Mouse (Mus musculus) gastrocnemius, postnatal 4 days (tissue): ENCODE measurements around the gene Zfp296. TPM values are rescaled to one million over a fixed set of nuclear protein-coding genes. Genes with fewer than 3 reads are reported as not detected.
"Not testable (repeated sequence)": the region's sequence is repeated elsewhere in the genome, so short reads cannot be mapped to it uniquely, and the experiment has no call there.

Experiments used
- DNase-seq, 2 experiments: peaks; one replicate each; pipeline ENCODE4 v3.0.0; 2021 to 2022; ENCODE audit warnings: low spot score in 2 of 2, mixed read lengths in 2 of 2
- total RNA-seq, 2 experiments: library from RNA; stranded (reverse); gene quantifications; 2 replicates each; pipeline ENCODE4 v1.2.3; 2021

Zfp296 gene
- total RNA-seq, 2 experiments from 2014 or later = 0.17 TPM; not detected in 1

DNA sequence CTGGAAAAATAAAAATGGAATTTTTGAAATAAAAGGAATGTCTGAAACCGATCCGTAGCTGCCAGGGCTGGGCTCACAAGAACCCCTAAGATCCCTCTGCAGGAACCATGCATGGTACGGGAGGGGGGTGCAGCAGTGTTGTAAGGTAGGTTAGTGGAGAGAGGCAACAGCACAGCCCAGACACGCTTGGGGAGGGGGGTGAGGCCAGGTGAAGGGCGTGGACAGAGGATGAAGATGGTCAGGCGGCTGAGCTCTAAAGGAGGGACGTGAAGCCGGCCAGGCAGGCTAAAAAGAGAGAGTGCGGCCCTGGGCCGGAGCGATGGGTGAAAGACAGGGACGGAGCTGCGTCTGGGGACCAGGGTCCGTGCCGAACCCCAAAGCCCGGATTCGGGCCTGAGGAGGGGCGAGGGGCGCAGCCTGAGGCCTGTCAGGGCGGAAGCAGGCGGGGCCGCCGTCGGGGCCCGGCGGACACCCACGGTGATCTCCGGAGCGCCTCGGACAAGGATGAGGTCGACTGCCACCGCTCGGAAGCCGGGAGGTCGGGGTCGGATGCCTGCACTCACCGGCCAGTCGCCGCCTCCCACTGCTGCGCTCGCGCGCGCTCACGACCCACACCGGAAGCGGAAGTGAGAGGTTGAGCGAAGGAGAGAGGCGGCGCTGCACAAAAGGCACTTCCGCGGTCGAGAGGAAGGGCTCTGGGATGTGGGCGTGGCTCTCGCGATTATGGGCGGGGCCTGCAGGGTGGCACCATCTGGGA, 26.9 kb downstream of the Zfp296 start, which contains the start of gene Clasrp:
Gene Clasrp, minus strand, starts transcription at position 638 of the 757 bp plus-strand sequence.
- DNase-seq = peak; percentile 90 to 96

DNA sequence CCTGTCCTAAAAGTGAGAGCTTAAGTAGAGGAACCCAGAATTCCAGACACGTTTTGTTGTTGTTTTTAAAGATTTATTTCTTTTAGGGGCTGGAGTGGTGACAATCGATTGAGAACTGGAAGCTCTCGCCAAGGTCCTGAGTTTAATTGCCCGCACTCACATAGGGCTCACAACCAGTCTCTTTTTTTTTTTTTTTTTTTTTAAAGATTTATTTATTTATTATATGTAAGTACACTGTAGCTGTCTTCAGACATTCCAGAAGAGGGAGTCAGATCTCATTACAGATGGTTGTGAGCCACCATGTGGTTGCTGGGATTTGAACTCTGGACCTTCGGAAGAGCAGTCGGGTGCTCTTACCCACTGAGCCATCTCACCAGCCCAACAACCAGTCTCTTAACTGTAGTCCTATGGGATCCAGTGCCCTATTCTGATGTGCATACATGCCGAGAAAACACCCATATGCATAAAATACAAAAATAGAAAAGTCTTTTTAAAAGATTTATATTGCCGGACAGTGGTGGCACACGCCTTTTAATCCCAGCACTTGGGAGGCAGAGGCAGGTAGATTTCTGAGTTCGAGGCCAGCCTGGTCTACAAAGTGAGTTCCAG, 27.6 kb downstream of the Zfp296 start:
- not testable (repeated sequence) for DNase-seq

DNA sequence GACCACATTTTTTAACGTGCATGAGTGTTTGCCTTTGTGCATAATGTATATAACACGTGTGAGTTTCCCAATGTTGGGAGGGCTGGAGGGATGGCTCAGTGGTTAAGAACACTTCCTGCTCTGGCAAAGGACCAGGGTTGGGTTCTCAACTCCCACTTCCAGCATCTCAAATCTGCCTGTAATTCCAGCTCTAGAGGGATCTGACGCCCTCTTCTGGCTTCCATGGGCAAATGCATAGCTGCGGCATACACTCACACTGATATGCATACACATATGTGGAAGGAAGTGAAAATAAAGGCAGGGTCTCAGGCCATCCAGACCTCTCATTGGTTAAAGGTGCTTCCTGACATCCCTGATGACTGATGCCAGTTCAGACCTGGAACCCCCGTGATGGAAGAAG, 30.2 kb downstream of the Zfp296 start:
- no peak for DNase-seq

DNA sequence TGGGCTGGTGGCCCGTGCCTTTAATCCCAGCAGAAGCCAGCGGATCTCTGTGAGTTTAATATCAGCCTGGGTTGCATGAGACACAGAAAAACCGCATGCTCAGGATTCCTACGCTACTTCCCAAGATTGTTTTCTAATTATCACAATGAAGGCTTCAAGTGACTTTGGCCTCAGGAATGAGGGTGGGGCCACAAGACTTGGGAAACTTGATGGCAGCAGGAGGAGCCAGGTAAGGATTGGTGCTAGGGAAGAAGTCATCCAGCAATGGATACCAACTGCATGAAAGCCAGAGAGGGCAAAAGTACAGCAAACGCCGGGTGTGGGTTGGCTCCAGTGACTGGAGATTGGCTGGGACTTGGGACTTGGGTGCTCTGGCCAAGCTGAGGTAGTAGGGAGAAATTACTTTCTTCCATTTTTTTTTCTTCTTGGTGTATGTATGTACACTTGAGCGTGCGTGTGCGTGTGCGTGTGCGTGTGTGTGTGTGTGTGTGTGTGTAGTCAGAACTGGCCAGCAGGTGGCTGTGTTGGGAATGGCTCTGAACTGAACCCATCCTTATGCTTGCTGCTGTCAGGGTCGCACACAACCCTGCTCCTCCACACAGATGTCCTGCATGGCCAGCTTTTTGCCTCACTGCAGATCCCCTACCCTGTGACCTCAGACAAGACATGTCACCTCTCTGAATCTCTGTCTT, 32.7 kb downstream of the Zfp296 start:
- no peak for DNase-seq

DNA sequence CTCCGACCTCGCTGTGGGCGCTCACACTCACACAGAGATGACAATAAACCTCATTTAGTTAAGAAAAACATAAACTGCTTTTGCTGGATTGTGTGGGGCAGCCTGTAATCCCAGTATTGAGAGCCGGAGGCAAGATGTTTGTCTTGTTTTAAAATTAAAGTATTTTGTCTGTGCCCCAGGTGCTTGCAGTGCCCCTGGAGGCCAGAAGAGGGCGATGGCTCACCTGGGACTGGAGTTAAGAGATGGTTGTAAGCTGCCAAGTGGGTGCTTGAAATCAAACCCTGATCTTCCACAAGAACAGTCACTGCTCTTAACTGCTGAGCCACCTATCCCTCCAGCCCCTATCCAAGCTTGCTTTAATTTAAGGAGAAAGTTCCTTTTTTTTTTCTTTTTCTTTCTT, 33.9 kb downstream of the Zfp296 start:
- no peak for DNase-seq

DNA sequence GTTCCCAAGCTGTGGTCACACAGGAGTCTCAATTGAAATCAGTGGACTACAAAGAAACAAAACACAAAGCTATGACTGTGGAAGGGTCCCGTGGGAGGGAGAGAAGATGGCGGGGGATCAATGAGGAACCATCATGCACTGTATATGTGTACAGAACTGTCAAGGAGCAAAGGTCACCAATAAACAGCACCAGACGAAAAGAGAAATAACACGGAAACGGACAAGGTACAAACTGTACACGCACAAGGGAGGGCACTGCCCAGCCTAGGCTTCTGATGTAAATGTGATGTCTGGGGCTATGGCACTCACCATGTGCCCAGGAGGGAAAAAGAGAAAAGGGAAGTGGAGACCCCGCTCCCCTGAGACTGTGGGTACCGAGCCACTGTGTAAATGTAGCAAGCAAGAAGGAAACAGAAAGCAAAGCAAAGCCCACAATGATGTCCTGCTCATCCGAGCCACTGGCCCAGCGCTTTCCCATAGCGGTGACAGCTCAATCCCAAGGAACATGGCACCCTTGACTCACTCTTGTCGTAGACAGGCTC, 38.0 kb downstream of the Zfp296 start:
- DNase-seq = no peak

DNA sequence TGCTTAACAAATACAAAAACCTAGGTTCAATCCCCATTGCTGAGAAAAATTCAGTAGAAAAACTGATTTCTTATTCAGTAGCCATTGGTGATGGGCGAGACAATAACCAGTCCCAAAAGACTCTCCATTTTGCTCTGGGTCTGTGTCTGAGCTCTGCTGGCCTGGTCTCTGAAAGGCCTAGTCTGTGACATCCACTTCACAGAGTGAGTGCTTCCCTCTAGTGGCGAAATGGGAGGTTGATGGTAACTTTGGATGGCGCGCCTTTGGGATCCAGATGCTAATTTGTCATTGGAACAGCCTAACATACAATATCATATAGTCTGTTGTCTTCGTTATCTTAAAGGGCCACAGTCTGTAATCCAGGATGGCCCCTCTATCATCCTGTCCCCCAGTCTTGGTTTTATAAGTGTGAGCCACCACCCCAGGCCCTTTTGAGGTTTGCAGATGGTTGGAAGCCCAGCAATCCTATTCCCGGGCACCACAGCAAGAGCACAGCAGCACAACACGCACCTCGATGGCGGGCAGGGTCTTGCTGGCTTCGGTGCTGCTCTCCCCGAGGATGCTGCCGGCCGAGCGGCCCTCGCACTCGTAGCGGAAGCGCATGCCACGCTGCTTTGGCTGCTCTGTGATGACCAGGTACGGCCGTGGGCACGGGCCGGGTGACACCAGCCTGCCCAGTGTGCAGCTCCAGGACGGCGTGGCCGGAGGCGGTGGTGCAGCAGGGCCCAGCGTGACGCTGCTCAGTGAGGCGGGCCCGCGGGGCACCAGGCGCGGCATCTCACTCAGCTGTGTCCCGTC, 42.1 kb downstream of the Zfp296 start:
- peak in 1 of 2 experiments; percentile 72 for DNase-seq

DNA sequence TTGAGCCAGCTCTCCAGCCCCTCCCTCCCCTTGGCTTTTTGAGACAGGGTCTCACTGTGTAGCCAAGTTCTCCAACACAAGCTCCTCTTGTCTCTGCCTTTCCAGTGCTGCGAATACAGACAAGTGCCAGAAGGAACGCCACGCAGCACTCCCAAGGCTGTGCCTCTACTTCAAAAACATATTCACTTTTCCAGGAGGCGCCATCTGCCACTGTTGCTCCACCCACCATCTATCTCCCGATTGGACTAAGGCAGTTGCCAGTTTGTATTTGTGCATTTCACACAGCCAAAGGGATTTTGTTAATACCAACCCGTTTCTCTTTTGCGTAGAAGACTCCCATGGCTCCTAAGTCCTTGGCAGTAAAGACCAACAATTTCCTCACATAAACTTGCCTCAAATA, 43.7 kb downstream of the Zfp296 start:
- no peak for DNase-seq

DNA sequence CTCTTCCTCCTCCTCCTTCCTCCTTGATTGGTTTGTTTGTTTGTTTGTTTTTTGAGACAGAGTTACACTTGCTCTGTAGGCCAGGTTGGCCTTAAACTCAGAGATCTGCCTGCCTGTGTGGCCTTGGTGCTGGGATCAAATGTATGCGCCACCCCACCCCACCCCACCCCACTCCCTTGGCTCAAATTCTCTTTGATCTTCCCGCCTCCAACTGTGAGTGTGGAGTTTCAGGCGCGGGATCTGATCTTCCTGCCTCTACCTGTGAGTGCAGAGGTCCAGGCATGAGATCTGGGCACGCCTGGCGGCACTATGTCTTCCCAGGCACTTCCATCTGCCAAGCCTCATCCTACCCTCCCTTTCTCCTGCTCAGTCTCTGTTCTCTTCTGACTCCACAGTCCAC, 45.2 kb downstream of the Zfp296 start:
- no peak for DNase-seq

DNA sequence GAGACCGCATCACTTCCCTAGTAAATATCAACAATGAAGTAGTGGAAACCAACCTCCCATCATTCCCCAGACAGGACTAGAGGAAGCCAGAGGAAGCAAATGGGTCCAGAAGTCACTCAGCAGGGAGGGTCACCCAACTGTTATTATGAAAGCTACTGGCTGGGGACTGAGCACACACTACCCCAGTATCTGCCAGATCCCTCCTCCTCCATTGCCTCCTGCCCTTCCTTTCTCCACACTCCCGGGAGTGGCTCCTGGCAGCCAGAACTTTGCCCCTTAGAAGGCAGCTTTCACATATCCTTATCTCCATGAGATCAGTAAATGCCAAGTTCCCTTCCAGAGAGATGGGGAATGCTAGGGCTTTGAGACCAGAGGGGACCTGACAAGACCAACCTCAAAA, 46.3 kb downstream of the Zfp296 start:
- DNase-seq = no peak

DNA sequence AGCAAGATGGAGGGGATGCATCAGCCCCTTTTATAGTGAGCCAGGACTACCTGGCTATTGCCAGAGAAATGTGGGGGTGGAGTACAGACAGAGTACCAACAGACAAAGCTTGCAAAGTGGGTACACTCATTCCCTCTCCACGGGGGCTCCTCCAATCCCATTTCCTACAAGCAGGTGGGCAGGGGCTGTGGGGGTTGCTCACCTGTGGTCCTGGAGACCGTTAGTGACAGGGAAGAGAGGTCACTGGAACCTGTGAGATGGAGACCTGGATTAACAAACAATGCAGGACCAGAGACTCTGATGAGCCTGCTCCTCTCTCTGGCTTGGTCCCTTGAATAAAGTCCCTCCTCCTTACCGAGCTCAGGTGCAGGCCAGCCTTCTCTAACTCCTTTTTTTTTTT, 50.6 kb downstream of the Zfp296 start:
- DNase-seq = no peak

DNA sequence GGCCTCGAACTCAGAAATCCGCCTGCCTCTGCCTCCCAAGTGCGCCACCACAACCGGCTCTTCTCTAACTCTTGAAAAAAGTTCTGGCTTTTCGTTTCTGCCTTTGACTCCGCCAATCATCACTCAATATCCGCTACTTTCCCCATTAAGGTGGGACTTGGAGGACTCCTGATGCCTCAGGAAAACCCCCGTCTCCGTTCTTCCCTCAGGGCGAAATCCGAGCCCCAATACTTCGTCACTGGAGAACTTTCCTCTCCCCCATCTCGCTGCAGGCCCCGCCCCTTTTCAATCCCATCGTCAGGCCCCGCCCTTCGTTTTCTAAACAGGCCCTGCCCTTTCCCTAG, 51.1 kb downstream of the Zfp296 start:
- no peak for DNase-seq

DNA sequence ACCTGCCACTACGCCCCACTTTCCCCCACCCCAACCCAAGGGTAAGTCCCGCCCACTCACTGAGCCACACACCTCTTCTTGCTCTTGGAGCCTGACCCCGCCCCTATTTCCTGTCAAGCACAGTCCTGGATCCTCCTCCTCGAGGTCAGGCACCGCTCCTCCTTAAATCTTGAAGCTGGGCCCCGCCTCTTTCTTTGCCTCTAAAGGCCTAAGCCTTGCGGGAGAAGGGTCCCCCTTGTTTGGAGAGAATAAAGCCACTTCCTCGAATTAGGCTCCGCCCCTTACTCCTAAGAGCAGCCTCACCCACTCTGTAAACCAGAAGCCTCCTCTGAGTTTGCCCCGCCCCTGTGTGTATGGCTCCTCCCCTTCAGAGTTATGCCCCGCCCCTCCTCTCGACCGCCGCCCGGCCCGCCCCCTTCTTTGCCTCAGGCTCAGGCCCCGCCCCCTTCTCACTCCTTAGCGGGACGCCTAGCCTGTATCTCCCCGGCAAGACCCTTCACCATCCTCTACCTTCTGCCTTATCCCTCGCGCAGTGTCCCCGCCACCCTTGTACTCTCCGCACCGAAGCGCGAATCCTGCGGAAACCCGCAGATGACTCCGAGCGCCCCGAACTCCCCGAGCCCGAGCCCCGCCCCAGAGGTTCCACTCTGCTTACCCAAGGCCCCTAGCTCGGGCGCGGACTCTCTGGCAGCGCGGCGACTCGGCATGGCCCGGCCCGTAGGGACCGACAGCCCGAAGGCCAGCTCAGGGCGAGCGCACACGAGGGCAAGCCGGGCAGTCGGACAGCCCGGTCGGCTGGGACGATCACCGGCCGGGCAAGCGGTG, 51.7 kb downstream of the Zfp296 start:
- peak; percentile 87 to 92 for DNase-seq

DNA sequence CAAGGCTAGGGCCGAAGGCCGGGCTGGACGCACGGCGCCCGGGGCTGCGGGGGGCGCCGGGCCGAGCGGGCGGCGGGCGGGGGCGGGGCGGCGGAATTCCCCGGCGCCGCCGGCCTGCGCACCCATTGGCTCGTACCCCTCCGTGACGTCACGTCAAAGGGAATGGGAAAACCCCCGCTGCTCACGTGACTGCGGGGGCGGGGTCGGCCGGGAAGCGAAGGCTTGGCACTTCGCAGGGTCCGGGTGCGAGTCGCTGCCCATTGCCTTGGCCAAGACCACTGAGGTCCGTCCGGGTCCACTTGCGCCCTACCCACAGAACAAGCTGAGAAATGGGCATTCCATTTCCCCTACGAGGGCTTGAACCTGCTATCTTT, 52.3 kb downstream of the Zfp296 start, which contains the start of gene Relb:
Gene Relb, minus strand, starts transcription at position 78 of the 374 bp plus-strand sequence.
- peak; percentile 92 for DNase-seq

Other genes starting within 250 kb of the Zfp296 start
- 10 to 100 TPM; 33.1 to 34.5 TPM for gene Ercc1, start 232.5 kb upstream of the Zfp296 start, total RNA-seq
- 10 to 100 TPM in 1 of 2 experiments, 1 to 10 TPM in 1; 9.7 to 10.8 TPM for gene Cd3eap, start 217.8 kb upstream of the Zfp296 start, total RNA-seq
- gene Ppp1r13l, start 217.5 kb upstream of the Zfp296 start, total RNA-seq = 1 to 10 TPM; 4.6 to 6.6 TPM
- gene Ercc2, start 195.3 kb upstream of the Zfp296 start, total RNA-seq = 10 to 100 TPM; 18.6 to 21.0 TPM
- under 1 TPM in 1 of 2 experiments, not detected in 1; 0.16 TPM for gene Klc3, start 173.2 kb upstream of the Zfp296 start, total RNA-seq
- gene Ckm, start 172.5 kb upstream of the Zfp296 start, total RNA-seq = over 10,000 TPM; 12,501 to 12,915 TPM
- gene Mark4, start 118.5 kb upstream of the Zfp296 start, total RNA-seq = 10 to 100 TPM; 18.9 to 20.5 TPM
- under 1 TPM; 0.65 to 0.83 TPM for gene Exoc3l2, start 114.0 kb upstream of the Zfp296 start, total RNA-seq
- gene Bloc1s3, start 68.9 kb upstream of the Zfp296 start, total RNA-seq = 1 to 10 TPM; 1.9 to 2.3 TPM
- gene Trappc6a, start 68.9 kb upstream of the Zfp296 start, total RNA-seq = 10 to 100 TPM; 27.3 to 30.6 TPM
- under 1 TPM; 0.10 to 0.12 TPM for gene Nkpd1, start 59.4 kb upstream of the Zfp296 start, total RNA-seq
- gene Ppp1r37, start 14.2 kb upstream of the Zfp296 start, total RNA-seq = 10 to 100 TPM; 44.7 to 46.6 TPM
- gene Gemin7, start 308 bp downstream of the Zfp296 start, total RNA-seq = 10 to 100 TPM; 52.3 to 56.4 TPM
- 10 to 100 TPM; 29.9 to 32.8 TPM for gene Clasrp, start 27.2 kb downstream of the Zfp296 start, total RNA-seq
- gene Relb, start 52.2 kb downstream of the Zfp296 start, total RNA-seq = 10 to 100 TPM; 10.4 to 10.7 TPM
- 10 to 100 TPM; 51.9 to 62.0 TPM for gene Clptm1, start 87.7 kb downstream of the Zfp296 start, total RNA-seq
- 1 to 10 TPM in 1 of 2 experiments, under 1 TPM in 1; 0.88 to 2.1 TPM for gene Apoc2, start 100.7 kb downstream of the Zfp296 start, total RNA-seq
- not detected for gene Gm44805, start 104.1 kb downstream of the Zfp296 start, total RNA-seq
- gene Apoc4, start 104.2 kb downstream of the Zfp296 start, total RNA-seq = 1 to 10 TPM in 1 of 2 experiments, under 1 TPM in 1; 0.42 to 4.7 TPM
- gene Apoc1, start 115.4 kb downstream of the Zfp296 start, total RNA-seq = 10 to 100 TPM in 1 of 2 experiments, 1 to 10 TPM in 1; 1.7 to 14.7 TPM
- gene Apoe, start 121.9 kb downstream of the Zfp296 start, total RNA-seq = 100 to 1,000 TPM; 136 to 167 TPM
- gene Tomm40, start 138.2 kb downstream of the Zfp296 start, total RNA-seq = 10 to 100 TPM; 68.4 to 72.0 TPM
- gene Nectin2, start 173.2 kb downstream of the Zfp296 start, total RNA-seq = 10 to 100 TPM; 21.1 to 23.2 TPM
- gene Bcam, start 193.7 kb downstream of the Zfp296 start, total RNA-seq = 100 to 1,000 TPM; 119 to 144 TPM
- under 1 TPM; 0.76 to 0.96 TPM for gene Cblc, start 219.5 kb downstream of the Zfp296 start, total RNA-seq
- gene Bcl3, start 245.5 kb downstream of the Zfp296 start, total RNA-seq = 1 to 10 TPM; 5.1 to 5.7 TPM